Mouse (Mus musculus) embryonic facial prominence, embryonic 14.5 days (tissue): Measurements from ENCODE around the gene Vps4a. TPM values are rescaled to one million over a fixed set of nuclear protein-coding genes. Genes with fewer than 3 reads are reported as not detected.

Source experiments
- ATAC-seq: fragments of 200-750 bp; cut with Nextera tagmentation; 2 replicates; pipeline ENCODE4 v1.8.0; 2017; ENCODE audit warnings: low read depth, moderate number of reproducible peaks, moderate TSS enrichment
- DNase-seq: peaks from one replicate; pipeline ENCODE4 v3.0.0-alpha.2; 2015; ENCODE audit warnings: low spot score
- H3K27ac ChIP-seq: fragments of 300-500 bp; sonication (generic); replicated peaks from 2 replicates; pipeline ENCODE4 v1.5.1; 2014; ENCODE audit warnings: low read depth, mild to moderate bottlenecking, low read length, moderate library complexity
- H3K27me3 ChIP-seq: fragments of 300-500 bp; sonication (generic); replicated peaks from 2 replicates; pipeline ENCODE4 v1.6.1; 2014; ENCODE audit warnings: low read length; ENCODE audit not compliant: control insufficient read depth, insufficient read depth
- H3K36me3 ChIP-seq: fragments of 300-500 bp; sonication (generic); 2 replicates; pipeline ENCODE4 v1.6.1; 2014; ENCODE audit warnings: low read length, mixed read lengths; ENCODE audit not compliant: control insufficient read depth, insufficient read depth
- H3K4me1 ChIP-seq: fragments of 300-500 bp; sonication (generic); 2 replicates; pipeline ENCODE4 v1.6.1; 2014; ENCODE audit warnings: antibody characterized with exemption, low read length; ENCODE audit not compliant: control insufficient read depth, insufficient read depth
- H3K4me2 ChIP-seq: fragments of 300-500 bp; sonication (generic); 2 replicates; pipeline ENCODE4 v1.6.1; 2014; ENCODE audit warnings: low read depth, mild to moderate bottlenecking, low read length, moderate library complexity, mixed read lengths
- H3K4me3 ChIP-seq: fragments of 300-500 bp; sonication (generic); 2 replicates; pipeline ENCODE4 v1.5.1; 2014; ENCODE audit warnings: low read depth, mild to moderate bottlenecking, low read length
- H3K9ac ChIP-seq: fragments of 300-500 bp; sonication (generic); 2 replicates; pipeline ENCODE4 v1.6.1; 2014; ENCODE audit warnings: low read depth, mild to moderate bottlenecking, low read length, moderate library complexity, mixed read lengths
- H3K9me3 ChIP-seq: fragments of 300-500 bp; sonication (generic); 2 replicates; pipeline ENCODE4 v1.6.1; 2016; ENCODE audit warnings: low read length; ENCODE audit not compliant: control insufficient read depth
- WGBS: fragments of 180-500 bp; shearing (Covaris S2); extraction: QIAGEN DNeasy Blood & Tissue Kit; methylation state at CpG from one replicate; pipeline ENCODE4 v1.1.7; 2014; 5-methylcytosine and 5-hydroxymethylcytosine counted together
- polyA plus RNA-seq: library from polyadenylated mRNA; unstranded; fragments of >200 nt; fragmentation: Nextera tagmentation; extraction: Ambion mirVana; gene quantifications from 2 replicates; pipeline ENCODE4 v1.2.1, GENCODE M21; 2014

The Vps4a gene
- polyA plus RNA-seq, 1 experiment from 2014 or later, result 78.2 TPM

DNA sequence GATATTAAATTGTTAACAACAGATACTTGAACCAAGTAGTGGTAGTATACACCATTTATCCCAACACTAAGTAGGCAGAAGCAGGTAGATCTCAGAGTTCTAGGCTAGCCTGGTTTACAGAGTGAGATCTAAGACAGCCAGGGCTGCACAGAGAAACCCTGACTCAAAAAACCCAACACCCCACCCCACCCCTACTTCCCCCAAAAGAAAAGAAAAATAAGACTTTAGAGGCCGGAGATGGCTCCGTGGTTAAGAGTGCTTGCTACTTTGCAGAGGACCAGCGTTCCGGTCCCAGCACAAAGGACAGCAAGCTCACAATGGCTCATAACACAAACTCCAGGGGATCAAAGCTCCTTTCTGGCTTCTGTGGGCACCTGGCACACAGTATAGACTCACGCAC is 55.0 kb downstream of the Vps4a start:
- Histone ChIP-seq H3K4me2 (no peak overlapping the region), H3K9ac (no peak overlapping the region), H3K36me3 (peaks cover 86% of the 10 kb centered on the region), H3K4me1 (no peaks in the 10 kb centered on the region), H3K9me3 (no peaks in the 10 kb centered on the region), H3K27me3 (no peaks in the 10 kb centered on the region), H3K27ac (no peak overlapping the region), H3K4me3 (no peak overlapping the region)
- ATAC-seq (no peak), DNase-seq (no peak)
- WGBS, result 95% methylated on average over 5 of the region's 5 CpGs

DNA sequence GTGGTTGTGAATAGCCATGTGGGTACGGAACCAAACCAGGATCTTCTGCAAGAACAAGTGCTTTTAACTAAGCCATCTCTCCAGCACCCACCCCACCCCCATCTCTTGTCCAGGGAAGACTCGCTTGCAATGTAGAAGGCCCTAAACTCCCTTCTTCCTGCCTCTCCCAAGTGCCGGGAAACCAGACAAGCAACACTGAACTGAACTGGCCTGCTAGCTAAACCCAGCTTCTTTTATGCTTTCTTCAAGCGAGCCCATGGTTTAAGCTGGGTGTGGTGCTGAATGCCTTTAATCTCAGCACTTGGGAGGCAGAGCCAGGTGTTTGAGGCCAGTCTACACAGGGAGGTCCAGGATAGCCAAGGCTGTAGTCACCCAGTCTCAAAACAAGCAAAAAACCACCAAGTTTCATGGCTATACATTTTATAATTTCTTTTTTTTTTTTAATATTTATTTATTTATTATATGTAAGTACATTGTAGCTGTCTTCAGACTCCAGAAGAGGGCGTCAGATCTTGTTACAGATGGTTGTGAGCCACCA is 57.6 kb downstream of the Vps4a start:
- no peak overlapping the region for H3K9ac ChIP-seq
- H3K4me2 ChIP-seq, result no peak overlapping the region
- DNase-seq (no peak), ATAC-seq (no peak)
- WGBS, result 92% methylated on average over 5 of the region's 5 CpGs
- no peak overlapping the region for H3K4me3 ChIP-seq
- H3K27me3 ChIP-seq, result no peaks in the 10 kb centered on the region
- no peak overlapping the region for H3K27ac ChIP-seq
- H3K4me1 ChIP-seq, result no peaks in the 10 kb centered on the region
- H3K36me3 ChIP-seq, result peaks cover 80% of the 10 kb centered on the region
- no peaks in the 10 kb centered on the region for H3K9me3 ChIP-seq

DNA sequence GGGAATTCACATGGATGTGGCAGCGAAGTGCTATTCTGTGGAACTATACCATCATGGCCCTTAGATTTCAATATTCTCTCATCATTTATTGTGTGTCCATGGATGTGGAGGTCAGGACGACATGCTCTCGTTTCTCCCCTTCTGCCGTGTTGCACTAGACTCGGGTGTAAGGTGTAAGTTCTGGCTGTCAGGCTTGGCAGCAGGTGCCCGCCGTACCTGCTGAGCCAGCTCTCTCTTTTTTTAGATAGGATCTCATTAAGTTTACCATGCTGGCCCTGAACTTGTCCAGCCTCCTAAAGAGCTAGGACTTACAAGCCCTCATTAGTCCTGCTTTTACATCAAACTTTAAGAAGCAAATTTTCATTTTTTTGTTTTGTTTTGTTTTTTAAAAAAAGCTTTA is 59.5 kb downstream of the Vps4a start:
- no peak overlapping the region for H3K4me3 ChIP-seq
- 97% methylated on average over 7 of the region's 7 CpGs for WGBS
- no peak for ATAC-seq
- H3K9ac ChIP-seq, result no peak overlapping the region
- H3K27me3 ChIP-seq, result no peaks in the 10 kb centered on the region
- peaks cover 75% of the 10 kb centered on the region for H3K36me3 ChIP-seq
- no peak overlapping the region for H3K4me2 ChIP-seq
- no peaks in the 10 kb centered on the region for H3K9me3 ChIP-seq
- peaks cover 10% of the 10 kb centered on the region for H3K4me1 ChIP-seq
- no peak for DNase-seq
- H3K27ac ChIP-seq, result no peak overlapping the region

Other genes starting within 250 kb of the Vps4a start
- 0.70 and 0.77 TPM in 2 replicates for gene Has3, start 161.0 kb upstream of the Vps4a start, polyA plus RNA-seq
- gene Utp4, start 137.6 kb upstream of the Vps4a start, polyA plus RNA-seq, result 60.4 and 65.0 TPM in 2 replicates
- 16.3 and 18.5 TPM in 2 replicates for gene Sntb2, start 95.5 kb upstream of the Vps4a start, polyA plus RNA-seq
- gene Pdf, start 17.4 kb downstream of the Vps4a start, polyA plus RNA-seq, result 30.5 and 31.7 TPM in 2 replicates
- 32.8 and 39.0 TPM in 2 replicates for gene Cog8, start 25.5 kb downstream of the Vps4a start, polyA plus RNA-seq
- gene Nip7, start 25.7 kb downstream of the Vps4a start, polyA plus RNA-seq, result 97.3 and 98.4 TPM in 2 replicates
- not detected in 2 replicates for gene Tmed6, start 34.4 kb downstream of the Vps4a start, polyA plus RNA-seq
- gene Terf2, start 65.3 kb downstream of the Vps4a start, polyA plus RNA-seq, result 14.8 and 15.1 TPM in 2 replicates
- gene Cyb5b, start 119.4 kb downstream of the Vps4a start, polyA plus RNA-seq, result 78.5 and 86.5 TPM in 2 replicates